Mouse (Mus musculus): Measurements from ENCODE around the gene Slc9b1. TPM values are rescaled to one million over a fixed set of nuclear protein-coding genes. Genes with fewer than 3 reads are reported as not detected.

Slc9b1 gene
- polyA plus RNA-seq, 1 experiment from 2014 or later = 0.27 TPM

- 84% methylated on average over 3 of the region's 3 CpGs for WGBS
- no peak overlapping the region for H3K27ac ChIP-seq (ENCODE audit: low read depth, low read length)
Observed at GRCm38 (mm10) chr3:135417799-135418198, 70.0 kb downstream of the Slc9b1 start.

DNA sequence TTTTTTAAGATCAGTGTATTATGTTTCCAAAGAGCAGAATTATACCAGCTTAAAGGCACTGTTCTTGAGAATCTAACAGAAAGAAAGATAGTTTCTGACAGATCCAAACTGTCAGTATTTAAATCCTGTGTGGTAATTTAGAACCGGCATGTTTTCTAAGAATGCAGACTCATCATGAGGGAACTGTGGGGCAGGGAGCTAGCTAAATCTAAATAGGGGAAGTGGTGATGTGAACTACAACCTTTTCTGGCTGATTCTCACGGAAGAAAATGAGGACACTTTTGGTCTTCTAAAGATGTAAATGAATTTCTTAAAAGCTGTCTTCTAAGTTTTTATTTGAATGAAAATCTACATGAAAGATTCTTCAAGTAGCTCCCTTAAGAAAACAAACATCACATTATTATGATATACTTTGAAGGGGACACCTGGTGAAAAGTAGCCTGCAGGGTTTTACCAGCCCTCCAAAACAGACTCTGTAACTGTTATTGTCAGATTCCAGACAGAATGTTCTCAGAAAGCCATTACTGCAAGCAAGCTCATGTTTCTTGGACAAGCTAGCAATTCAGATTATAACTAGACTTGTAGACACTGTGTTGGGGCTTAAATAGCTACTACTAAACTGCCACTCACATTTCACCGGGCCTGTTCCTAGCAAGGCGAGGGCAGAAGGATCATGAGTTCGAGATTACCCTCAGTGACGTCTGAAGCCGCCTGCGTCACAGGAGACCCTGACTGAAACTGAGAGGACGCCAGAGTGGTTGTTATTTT, 72.9 kb downstream of the Slc9b1 start:
- no peak overlapping the region for H3K4me2 ChIP-seq (replicated peaks; ENCODE audit: low read depth, low read length)
- no peak overlapping the region for H3K4me3 ChIP-seq (ENCODE audit: low read length)
- WGBS = 87% methylated on average over 9 of the region's 9 CpGs
- no peaks in the 10 kb centered on the region for H3K27me3 ChIP-seq (ENCODE audit: control insufficient read depth, insufficient read depth, low read length)
- no peak overlapping the region for H3K9ac ChIP-seq (ENCODE audit: low read depth, low read length)
- no peaks in the 10 kb centered on the region for H3K9me3 ChIP-seq (ENCODE audit: control insufficient read depth, low read length)
- H3K36me3 ChIP-seq (ENCODE audit: control insufficient read depth, insufficient read depth, low read length) = no peaks in the 10 kb centered on the region
- no peak for ATAC-seq (ENCODE audit: low FRiP score, low TSS enrichment)
- H3K4me1 ChIP-seq (ENCODE audit: control insufficient read depth, insufficient read depth, low read length) = peaks cover 11% of the 10 kb centered on the region; the same call in 1 of the 2 replicates
- no peak overlapping the region for H3K27ac ChIP-seq (ENCODE audit: low read depth, low read length)

More at GRCm38 (mm10) chr3:135417799-135418198, 70.0 kb downstream of the Slc9b1 start:
- no peak for ATAC-seq (ENCODE audit: low FRiP score, low TSS enrichment)
- Histone ChIP-seq H3K4me2 (replicated peaks; ENCODE audit: low read depth, low read length) (no peak overlapping the region), H3K4me1 (ENCODE audit: control insufficient read depth, insufficient read depth, low read length) (peaks cover 9% of the 10 kb centered on the region; the same call in 1 of the 2 replicates), H3K36me3 (ENCODE audit: control insufficient read depth, insufficient read depth, low read length) (no peaks in the 10 kb centered on the region), H3K9ac (ENCODE audit: low read depth, low read length) (no peak overlapping the region), H3K27me3 (ENCODE audit: control insufficient read depth, insufficient read depth, low read length) (no peaks in the 10 kb centered on the region), H3K9me3 (ENCODE audit: control insufficient read depth, low read length) (no peaks in the 10 kb centered on the region), H3K4me3 (ENCODE audit: low read length) (no peak overlapping the region)

GRCm38 (mm10) chr3:135421310-135421594, 73.4 kb downstream of the Slc9b1 start:
- Histone ChIP-seq H3K9me3 (ENCODE audit: control insufficient read depth, low read length) (no peaks in the 10 kb centered on the region), H3K27ac (ENCODE audit: low read depth, low read length) (no peak overlapping the region), H3K36me3 (ENCODE audit: control insufficient read depth, insufficient read depth, low read length) (no peaks in the 10 kb centered on the region), H3K4me3 (ENCODE audit: low read length) (no peak overlapping the region), H3K9ac (ENCODE audit: low read depth, low read length) (no peak overlapping the region), H3K4me2 (replicated peaks; ENCODE audit: low read depth, low read length) (no peak overlapping the region), H3K27me3 (ENCODE audit: control insufficient read depth, insufficient read depth, low read length) (no peaks in the 10 kb centered on the region), H3K4me1 (ENCODE audit: control insufficient read depth, insufficient read depth, low read length) (peaks cover 11% of the 10 kb centered on the region; the same call in 1 of the 2 replicates)
- ATAC-seq (ENCODE audit: low FRiP score, low TSS enrichment) = no peak

GRCm38 (mm10) chr3:135422232-135422855, 74.5 kb downstream of the Slc9b1 start:
- H3K4me1 ChIP-seq (ENCODE audit: control insufficient read depth, insufficient read depth, low read length) = peaks cover 11% of the 10 kb centered on the region; the same call in 1 of the 2 replicates
- peak overlapping the region; percentile 93 for H3K27ac ChIP-seq (ENCODE audit: low read depth, low read length)
- H3K4me3 ChIP-seq (ENCODE audit: low read length) = peak overlapping the region; percentile 81
- H3K4me2 ChIP-seq (replicated peaks; ENCODE audit: low read depth, low read length) = peak overlapping the region; percentile 78
- peak overlapping the region; percentile 84 for H3K9ac ChIP-seq (ENCODE audit: low read depth, low read length)
- ATAC-seq (ENCODE audit: low FRiP score, low TSS enrichment) = no peak
- no peaks in the 10 kb centered on the region for H3K36me3 ChIP-seq (ENCODE audit: control insufficient read depth, insufficient read depth, low read length)
- no peaks in the 10 kb centered on the region for H3K27me3 ChIP-seq (ENCODE audit: control insufficient read depth, insufficient read depth, low read length)
- no peaks in the 10 kb centered on the region for H3K9me3 ChIP-seq (ENCODE audit: control insufficient read depth, low read length)
- WGBS = 27% methylated on average over 8 of the region's 8 CpGs

- peak overlapping the region; percentile 84 for H3K9ac ChIP-seq (ENCODE audit: low read depth, low read length)
- under 1% methylated on average over 91 of the region's 103 CpGs for WGBS
- ATAC-seq (ENCODE audit: low FRiP score, low TSS enrichment) = peak; percentile 98
- H3K4me3 ChIP-seq (ENCODE audit: low read length) = peak overlapping the region; percentile 81
- H3K27me3 ChIP-seq (ENCODE audit: control insufficient read depth, insufficient read depth, low read length) = no peaks in the 10 kb centered on the region
- H3K27ac ChIP-seq (ENCODE audit: low read depth, low read length) = peak overlapping the region; percentile 93
- H3K9me3 ChIP-seq (ENCODE audit: control insufficient read depth, low read length) = no peaks in the 10 kb centered on the region
- H3K4me2 ChIP-seq (replicated peaks; ENCODE audit: low read depth, low read length) = peak overlapping the region; percentile 78
- peaks cover 11% of the 10 kb centered on the region; the same call in 1 of the 2 replicates for H3K4me1 ChIP-seq (ENCODE audit: control insufficient read depth, insufficient read depth, low read length)
- H3K36me3 ChIP-seq (ENCODE audit: control insufficient read depth, insufficient read depth, low read length) = no peaks in the 10 kb centered on the region
Observed at GRCm38 (mm10) chr3:135422856-135423607, 75.2 kb downstream of the Slc9b1 start.

GRCm38 (mm10) chr3:135423608-135424212, 75.9 kb downstream of the Slc9b1 start, which contains the start of gene Cisd2:
Gene Cisd2 (minus strand): TSS chr3:135423925.
- 4% methylated on average over 8 of the region's 8 CpGs for WGBS
- H3K9me3 ChIP-seq (ENCODE audit: control insufficient read depth, low read length) = no peaks in the 10 kb centered on the region
- H3K27me3 ChIP-seq (ENCODE audit: control insufficient read depth, insufficient read depth, low read length) = no peaks in the 10 kb centered on the region
- H3K36me3 ChIP-seq (ENCODE audit: control insufficient read depth, insufficient read depth, low read length) = no peaks in the 10 kb centered on the region
- ATAC-seq (ENCODE audit: low FRiP score, low TSS enrichment) = peak; percentile 10
- peak within 1 kb of the TSS; percentile 78 for H3K4me2 ChIP-seq (replicated peaks; ENCODE audit: low read depth, low read length)
- peak within 1 kb of the TSS; percentile 84 for H3K9ac ChIP-seq (ENCODE audit: low read depth, low read length)
- H3K27ac ChIP-seq (ENCODE audit: low read depth, low read length) = peak within 1 kb of the TSS; percentile 93
- H3K4me1 ChIP-seq (ENCODE audit: control insufficient read depth, insufficient read depth, low read length) = peaks cover 11% of the 10 kb centered on the region; the same call in 1 of the 2 replicates
- H3K4me3 ChIP-seq (ENCODE audit: low read length) = peak within 1 kb of the TSS; percentile 81

DNA sequence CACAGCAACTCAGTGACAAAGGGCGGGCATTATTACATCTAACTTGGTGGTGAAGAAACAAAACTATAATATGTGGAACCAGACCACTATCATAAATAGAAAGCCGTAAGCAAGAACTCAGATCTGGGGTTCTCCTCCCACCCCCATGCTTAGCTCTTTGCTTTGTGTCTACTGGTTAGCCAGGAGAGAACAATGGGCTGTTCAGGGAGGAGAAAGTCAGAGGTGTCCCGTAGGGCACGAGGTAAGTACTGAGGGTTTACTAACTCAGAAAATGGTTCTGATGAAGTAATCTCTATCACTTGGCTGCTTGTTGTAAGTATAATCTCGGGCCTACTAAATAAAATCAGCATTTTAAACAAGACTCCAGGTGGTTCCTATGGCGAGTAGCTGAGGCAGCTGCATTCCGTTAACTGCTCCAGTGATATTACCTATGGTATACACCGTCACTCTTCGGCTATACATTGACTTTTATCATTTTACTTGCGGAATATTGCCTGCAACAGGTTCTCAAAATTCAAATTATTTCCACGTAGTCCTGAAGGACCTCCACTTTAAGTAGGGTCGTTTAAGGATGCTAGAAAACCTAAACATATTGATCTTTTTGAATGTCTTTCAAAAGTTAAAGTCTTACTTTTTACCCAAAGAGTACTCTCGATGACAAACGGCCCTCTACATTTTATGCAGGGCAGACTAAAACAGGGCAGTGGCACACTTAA, 89.2 kb downstream of the Slc9b1 start:
- peaks cover 6% of the 10 kb centered on the region for H3K4me1 ChIP-seq (ENCODE audit: control insufficient read depth, insufficient read depth, low read length)
- peak overlapping the region; percentile 77 for H3K4me3 ChIP-seq (ENCODE audit: low read length)
- H3K27ac ChIP-seq (ENCODE audit: low read depth, low read length) = peak overlapping the region; percentile 0; the same call in 1 of the 2 replicates
- peak overlapping the region; percentile 48 for H3K4me2 ChIP-seq (replicated peaks; ENCODE audit: low read depth, low read length)
- H3K9ac ChIP-seq (ENCODE audit: low read depth, low read length) = peak overlapping the region; percentile 56
- WGBS = 49% methylated on average over 14 of the region's 14 CpGs
- ATAC-seq (ENCODE audit: low FRiP score, low TSS enrichment) = no peak
- H3K9me3 ChIP-seq (ENCODE audit: control insufficient read depth, low read length) = no peaks in the 10 kb centered on the region
- peaks cover 11% of the 10 kb centered on the region; the same call in 1 of the 2 replicates for H3K36me3 ChIP-seq (ENCODE audit: control insufficient read depth, insufficient read depth, low read length)
- no peaks in the 10 kb centered on the region for H3K27me3 ChIP-seq (ENCODE audit: control insufficient read depth, insufficient read depth, low read length)

GRCm38 (mm10) chr3:135437758-135438495, 90.1 kb downstream of the Slc9b1 start, which contains the start of gene Ube2d3:
Gene Ube2d3 (plus strand): TSS chr3:135438149.
- peak within 1 kb of the TSS; percentile 77 for H3K4me3 ChIP-seq (ENCODE audit: low read length)
- no peaks in the 10 kb centered on the region for H3K9me3 ChIP-seq (ENCODE audit: control insufficient read depth, low read length)
- peak within 1 kb of the TSS; percentile 99 for H3K9ac ChIP-seq (ENCODE audit: low read depth, low read length)
- peak within 1 kb of the TSS; percentile 48 for H3K4me2 ChIP-seq (replicated peaks; ENCODE audit: low read depth, low read length)
- ATAC-seq (ENCODE audit: low FRiP score, low TSS enrichment) = peak; percentile 96
- no peaks in the 10 kb centered on the region for H3K27me3 ChIP-seq (ENCODE audit: control insufficient read depth, insufficient read depth, low read length)
- WGBS = 0% methylated on average over 56 of the region's 56 CpGs
- peaks cover 11% of the 10 kb centered on the region; the same call in 1 of the 2 replicates for H3K36me3 ChIP-seq (ENCODE audit: control insufficient read depth, insufficient read depth, low read length)
- H3K4me1 ChIP-seq (ENCODE audit: control insufficient read depth, insufficient read depth, low read length) = peaks cover 6% of the 10 kb centered on the region
- peak within 1 kb of the TSS; percentile 100 for H3K27ac ChIP-seq (ENCODE audit: low read depth, low read length)
